Mouse (Mus musculus): ENCODE data around the gene Taf5l. TPM values are rescaled to one million over a fixed set of nuclear protein-coding genes. Genes with fewer than 3 reads are reported as not detected.
"Not testable (repeated sequence)": the region's sequence is repeated elsewhere in the genome, so short reads cannot be mapped to it uniquely, and the experiment has no call there.

The Taf5l gene
- polyA plus RNA-seq, 1 experiment from 2014 or later = 45.9 TPM

DNA sequence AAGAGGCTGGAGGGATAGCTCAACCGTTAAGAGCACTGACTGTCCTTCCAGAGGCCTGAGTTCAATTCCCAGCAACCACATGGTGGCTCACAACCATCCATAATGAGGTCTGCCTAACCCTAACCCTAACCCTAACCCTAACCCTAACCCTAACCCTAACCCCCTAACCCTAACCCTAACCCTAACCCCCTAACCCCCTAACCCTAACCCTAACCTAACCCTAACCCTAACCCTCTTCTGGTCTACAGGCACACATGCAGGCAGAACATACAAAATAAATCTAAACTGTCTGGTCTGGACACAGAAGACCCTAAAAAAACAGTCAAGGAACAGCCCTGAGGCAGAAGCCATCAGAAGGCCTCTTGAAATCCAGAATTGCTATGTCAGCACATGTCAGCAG, 59.8 kb downstream of the Taf5l start:
- ATAC-seq (replicated peaks; ENCODE audit: low FRiP score) = no peak
- H3K9me3 ChIP-seq (ENCODE audit: control insufficient read depth, low read length) = no peaks in the 10 kb centered on the region
- H3K9ac ChIP-seq (ENCODE audit: low read length) = no peak overlapping the region
- no peak overlapping the region for H3K27ac ChIP-seq (ENCODE audit: low read depth, low read length)
- no peaks in the 10 kb centered on the region; the same call in 1 of the 2 replicates for H3K36me3 ChIP-seq (ENCODE audit: control insufficient read depth, insufficient read depth, low read length)
- DNase-seq (ENCODE audit: low spot score) = no peak
- 94% methylated on average over 1 of the region's 1 CpGs for WGBS
- no peak overlapping the region for H3K4me2 ChIP-seq (ENCODE audit: low read depth, low read length, severe bottlenecking)
- H3K27me3 ChIP-seq (ENCODE audit: control insufficient read depth, insufficient read depth, low read length) = no peaks in the 10 kb centered on the region
- no peaks in the 10 kb centered on the region for H3K4me1 ChIP-seq (replicated peaks; ENCODE audit: control insufficient read depth, insufficient read depth, low read length)
- no peak overlapping the region for H3K4me3 ChIP-seq (ENCODE audit: low read depth, low read length)

DNA sequence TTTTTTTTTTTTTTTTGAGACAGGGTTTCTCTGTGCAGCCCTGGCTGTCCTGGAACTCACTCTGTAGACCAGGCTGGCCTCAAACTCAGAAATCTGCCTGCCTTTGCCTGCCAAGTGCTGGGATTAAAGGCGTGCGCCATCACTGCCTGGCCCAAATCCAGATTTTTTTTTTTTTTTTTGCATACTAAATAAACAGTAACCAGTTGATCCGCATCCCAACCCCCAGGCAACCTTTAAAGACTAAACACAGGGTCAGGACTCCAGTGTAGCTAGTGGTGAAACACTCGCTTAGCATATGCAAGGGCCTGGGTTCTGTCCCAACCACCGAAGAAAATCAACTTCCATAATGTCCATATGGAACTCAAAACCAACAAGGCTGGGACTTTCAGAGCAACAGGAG, 60.6 kb downstream of the Taf5l start:
- not testable (repeated sequence) for H3K27me3 ChIP-seq (ENCODE audit: control insufficient read depth, insufficient read depth, low read length); H3K4me3 ChIP-seq (ENCODE audit: low read depth, low read length); H3K4me2 ChIP-seq (ENCODE audit: low read depth, low read length, severe bottlenecking); ATAC-seq (replicated peaks; ENCODE audit: low FRiP score); H3K36me3 ChIP-seq (ENCODE audit: control insufficient read depth, insufficient read depth, low read length); H3K4me1 ChIP-seq (replicated peaks; ENCODE audit: control insufficient read depth, insufficient read depth, low read length); H3K27ac ChIP-seq (ENCODE audit: low read depth, low read length); DNase-seq (ENCODE audit: low spot score); H3K9me3 ChIP-seq (ENCODE audit: control insufficient read depth, low read length); H3K9ac ChIP-seq (ENCODE audit: low read length)
- 93% methylated on average over 5 of the region's 5 CpGs for WGBS

DNA sequence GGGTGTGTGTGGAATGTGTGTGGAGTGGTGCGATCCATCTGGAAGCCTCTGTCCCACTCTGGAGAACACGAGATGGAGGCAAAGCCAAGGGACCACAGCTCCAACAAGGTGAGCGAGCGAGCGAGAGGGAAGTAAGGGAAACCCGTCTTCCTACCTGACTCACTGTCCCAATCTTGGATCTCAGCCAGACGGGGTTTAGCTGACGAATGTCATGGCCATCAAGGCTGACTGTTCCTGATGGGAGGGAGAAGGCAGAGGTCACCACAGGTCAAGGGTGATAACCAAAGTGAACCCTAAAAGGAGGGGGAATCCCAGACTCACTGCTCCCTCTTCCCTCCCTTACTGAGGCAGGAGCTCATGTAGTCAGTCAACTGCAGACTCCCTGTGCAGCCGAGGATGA, 61.1 kb downstream of the Taf5l start:
- DNase-seq (ENCODE audit: low spot score) (no peak), ATAC-seq (replicated peaks; ENCODE audit: low FRiP score) (no peak)
- Histone ChIP-seq H3K4me1 (replicated peaks; ENCODE audit: control insufficient read depth, insufficient read depth, low read length) (no peaks in the 10 kb centered on the region), H3K27ac (ENCODE audit: low read depth, low read length) (no peak overlapping the region), H3K9ac (ENCODE audit: low read length) (no peak overlapping the region), H3K36me3 (ENCODE audit: control insufficient read depth, insufficient read depth, low read length) (no peaks in the 10 kb centered on the region; the same call in 1 of the 2 replicates), H3K9me3 (ENCODE audit: control insufficient read depth, low read length) (no peaks in the 10 kb centered on the region), H3K4me2 (ENCODE audit: low read depth, low read length, severe bottlenecking) (no peak overlapping the region), H3K4me3 (ENCODE audit: low read depth, low read length) (no peak overlapping the region), H3K27me3 (ENCODE audit: control insufficient read depth, insufficient read depth, low read length) (no peaks in the 10 kb centered on the region)
- 91% methylated on average over 9 of the region's 9 CpGs for WGBS

DNA sequence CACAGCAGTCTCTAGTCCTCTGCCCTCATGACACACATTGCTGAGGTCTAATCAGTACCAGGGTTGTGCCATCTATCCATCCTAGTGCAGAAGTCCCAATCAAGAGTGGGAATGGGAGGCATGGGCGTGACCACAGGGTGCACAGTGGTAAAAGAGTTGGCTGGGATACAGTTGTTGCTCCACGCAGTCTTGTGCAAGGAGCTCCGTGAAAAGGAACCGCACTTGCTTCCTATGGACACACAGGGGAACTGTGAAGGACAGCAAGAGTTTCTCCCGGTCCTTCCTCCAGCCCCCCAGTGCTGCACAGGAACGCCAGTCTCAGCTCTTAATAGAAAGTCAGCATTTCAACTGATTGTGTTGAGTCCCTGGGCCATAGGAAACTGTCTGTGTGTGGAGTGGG, 61.7 kb downstream of the Taf5l start:
- H3K4me1 ChIP-seq (replicated peaks; ENCODE audit: control insufficient read depth, insufficient read depth, low read length) = no peaks in the 10 kb centered on the region
- no peak overlapping the region for H3K27ac ChIP-seq (ENCODE audit: low read depth, low read length)
- H3K9me3 ChIP-seq (ENCODE audit: control insufficient read depth, low read length) = no peaks in the 10 kb centered on the region
- ATAC-seq (replicated peaks; ENCODE audit: low FRiP score) = no peak
- H3K9ac ChIP-seq (ENCODE audit: low read length) = no peak overlapping the region
- no peaks in the 10 kb centered on the region for H3K27me3 ChIP-seq (ENCODE audit: control insufficient read depth, insufficient read depth, low read length)
- WGBS = 92% methylated on average over 6 of the region's 6 CpGs
- no peak for DNase-seq (ENCODE audit: low spot score)
- no peaks in the 10 kb centered on the region; the same call in 1 of the 2 replicates for H3K36me3 ChIP-seq (ENCODE audit: control insufficient read depth, insufficient read depth, low read length)
- no peak overlapping the region for H3K4me2 ChIP-seq (ENCODE audit: low read depth, low read length, severe bottlenecking)
- no peak overlapping the region for H3K4me3 ChIP-seq (ENCODE audit: low read depth, low read length)

DNA sequence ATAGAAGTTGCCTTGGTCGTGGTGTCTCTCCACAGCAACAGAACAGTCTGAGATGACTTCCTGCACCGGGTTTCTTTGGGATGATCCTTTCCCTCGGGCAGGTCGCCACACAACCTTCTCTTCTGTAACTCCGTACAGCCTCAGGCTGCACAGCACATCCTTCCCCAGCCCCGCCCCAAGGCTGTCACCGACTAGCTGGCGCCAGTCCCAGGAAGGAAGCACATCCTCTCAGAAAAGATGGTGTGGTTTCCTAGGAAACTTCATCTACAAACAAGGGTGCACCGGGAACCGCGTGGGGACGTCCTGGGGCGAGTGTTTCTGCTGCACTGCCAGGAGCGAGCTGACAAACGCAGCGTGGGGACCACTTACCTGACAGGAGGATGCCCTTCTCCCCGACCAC, 63.1 kb downstream of the Taf5l start:
- H3K36me3 ChIP-seq (ENCODE audit: control insufficient read depth, insufficient read depth, low read length) = no peaks in the 10 kb centered on the region; the same call in 1 of the 2 replicates
- no peaks in the 10 kb centered on the region for H3K4me1 ChIP-seq (replicated peaks; ENCODE audit: control insufficient read depth, insufficient read depth, low read length)
- H3K9ac ChIP-seq (ENCODE audit: low read length) = no peak overlapping the region
- 82% methylated on average over 17 of the region's 17 CpGs for WGBS
- H3K27me3 ChIP-seq (ENCODE audit: control insufficient read depth, insufficient read depth, low read length) = no peaks in the 10 kb centered on the region
- no peaks in the 10 kb centered on the region for H3K9me3 ChIP-seq (ENCODE audit: control insufficient read depth, low read length)
- DNase-seq (ENCODE audit: low spot score) = no peak
- H3K4me3 ChIP-seq (ENCODE audit: low read depth, low read length) = no peak overlapping the region
- no peak for ATAC-seq (replicated peaks; ENCODE audit: low FRiP score)
- H3K4me2 ChIP-seq (ENCODE audit: low read depth, low read length, severe bottlenecking) = no peak overlapping the region
- H3K27ac ChIP-seq (ENCODE audit: low read depth, low read length) = no peak overlapping the region

DNA sequence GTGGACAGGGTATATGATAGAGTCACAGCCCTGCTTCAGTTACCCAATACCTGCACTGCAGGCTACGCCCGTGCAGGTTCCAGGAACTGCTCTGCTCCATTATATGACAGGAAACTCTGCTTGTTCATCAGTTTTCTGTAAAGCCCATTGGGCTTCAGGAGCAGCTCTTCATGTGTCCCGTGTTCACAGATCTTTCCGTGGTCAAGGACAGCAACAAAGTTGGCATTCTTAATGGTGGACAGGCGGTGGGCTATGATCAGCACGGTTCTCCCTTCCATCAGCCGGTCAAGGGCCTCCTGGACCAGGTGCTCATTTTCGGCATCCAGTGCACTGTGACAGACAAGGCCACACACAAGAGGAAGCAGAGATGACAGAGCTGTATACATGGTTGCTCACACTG, 67.0 kb downstream of the Taf5l start:
- WGBS = 96% methylated on average over 8 of the region's 8 CpGs
- 0 out of 2 replicates have a peak, but pooled peaks cover 5% of the 10 kb centered on the region for H3K4me1 ChIP-seq (replicated peaks; ENCODE audit: control insufficient read depth, insufficient read depth, low read length)
- H3K36me3 ChIP-seq (ENCODE audit: control insufficient read depth, insufficient read depth, low read length) = no peaks in the 10 kb centered on the region
- H3K4me3 ChIP-seq (ENCODE audit: low read depth, low read length) = no peak overlapping the region
- no peak overlapping the region for H3K4me2 ChIP-seq (ENCODE audit: low read depth, low read length, severe bottlenecking)
- H3K27me3 ChIP-seq (ENCODE audit: control insufficient read depth, insufficient read depth, low read length) = no peaks in the 10 kb centered on the region
- H3K9me3 ChIP-seq (ENCODE audit: control insufficient read depth, low read length) = no peaks in the 10 kb centered on the region
- no peak for DNase-seq (ENCODE audit: low spot score)
- no peak overlapping the region for H3K9ac ChIP-seq (ENCODE audit: low read length)
- ATAC-seq (replicated peaks; ENCODE audit: low FRiP score) = no peak
- H3K27ac ChIP-seq (ENCODE audit: low read depth, low read length) = no peak overlapping the region

DNA sequence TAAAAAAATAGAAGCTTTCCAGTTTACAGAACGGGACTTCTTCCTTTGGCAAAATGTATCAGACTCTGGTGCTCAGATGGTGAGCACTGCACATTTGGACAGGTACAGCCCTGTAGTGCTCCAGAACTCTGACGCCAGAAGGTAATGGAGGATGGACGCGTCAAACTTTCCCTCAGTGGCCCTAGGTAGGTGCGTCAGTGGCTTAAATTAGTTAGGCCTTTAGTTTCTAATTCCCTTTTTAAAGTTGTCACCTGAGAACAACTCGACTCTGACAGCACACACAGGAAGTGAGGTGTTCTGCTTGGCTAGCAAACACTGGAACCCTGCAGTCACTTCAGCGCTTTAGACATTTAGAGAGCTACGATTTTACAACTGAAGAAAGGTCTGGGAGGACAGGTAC, 67.5 kb downstream of the Taf5l start:
- H3K36me3 ChIP-seq (ENCODE audit: control insufficient read depth, insufficient read depth, low read length) = no peaks in the 10 kb centered on the region
- H3K27ac ChIP-seq (ENCODE audit: low read depth, low read length) = no peak overlapping the region
- ATAC-seq (replicated peaks; ENCODE audit: low FRiP score) = no peak
- DNase-seq (ENCODE audit: low spot score) = no peak
- H3K4me1 ChIP-seq (replicated peaks; ENCODE audit: control insufficient read depth, insufficient read depth, low read length) = 0 out of 2 replicates have a peak, but pooled peaks cover 5% of the 10 kb centered on the region
- H3K4me3 ChIP-seq (ENCODE audit: low read depth, low read length) = no peak overlapping the region
- H3K9ac ChIP-seq (ENCODE audit: low read length) = no peak overlapping the region
- no peaks in the 10 kb centered on the region for H3K27me3 ChIP-seq (ENCODE audit: control insufficient read depth, insufficient read depth, low read length)
- no peaks in the 10 kb centered on the region for H3K9me3 ChIP-seq (ENCODE audit: control insufficient read depth, low read length)
- WGBS = 88% methylated on average over 8 of the region's 8 CpGs
- H3K4me2 ChIP-seq (ENCODE audit: low read depth, low read length, severe bottlenecking) = no peak overlapping the region

DNA sequence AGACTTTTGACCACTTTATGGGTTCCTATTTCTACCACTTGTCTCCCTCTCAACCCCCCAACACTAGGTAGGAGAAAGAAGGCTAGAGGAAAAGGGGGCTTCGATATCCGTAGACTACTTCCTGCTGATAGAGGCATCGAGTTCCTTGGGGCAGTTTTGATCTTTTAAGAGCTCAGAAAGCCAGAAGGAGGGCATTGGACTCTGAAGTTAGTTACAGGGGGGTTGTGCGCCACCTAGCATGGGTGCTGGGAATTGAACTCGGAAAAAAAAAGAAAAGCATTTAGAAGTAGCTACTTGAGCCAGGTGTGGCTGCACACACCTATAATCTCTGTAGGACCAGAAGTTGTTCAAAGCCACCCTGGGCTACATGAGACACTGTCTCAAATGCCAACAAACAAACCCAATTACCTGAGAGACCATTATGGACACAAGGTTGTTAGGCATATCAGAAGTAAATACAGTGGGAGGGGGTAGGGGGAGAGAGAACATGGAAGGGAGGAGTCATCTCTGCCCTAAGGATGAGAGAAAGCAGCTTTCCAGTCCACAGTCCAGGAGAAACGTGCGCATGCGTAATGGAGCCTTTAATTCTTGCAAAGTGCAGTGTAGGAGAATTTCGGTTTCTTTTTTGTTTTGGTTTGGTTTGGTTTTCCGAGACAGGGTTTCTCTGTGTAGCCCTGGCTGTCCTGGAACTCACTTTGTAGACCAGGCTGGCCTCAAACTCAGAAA, 71.0 kb downstream of the Taf5l start:
- 38% methylated on average over 10 of the region's 10 CpGs for WGBS
- ATAC-seq (replicated peaks; ENCODE audit: low FRiP score) (no peak), DNase-seq (ENCODE audit: low spot score) (peak; percentile 65)

DNA sequence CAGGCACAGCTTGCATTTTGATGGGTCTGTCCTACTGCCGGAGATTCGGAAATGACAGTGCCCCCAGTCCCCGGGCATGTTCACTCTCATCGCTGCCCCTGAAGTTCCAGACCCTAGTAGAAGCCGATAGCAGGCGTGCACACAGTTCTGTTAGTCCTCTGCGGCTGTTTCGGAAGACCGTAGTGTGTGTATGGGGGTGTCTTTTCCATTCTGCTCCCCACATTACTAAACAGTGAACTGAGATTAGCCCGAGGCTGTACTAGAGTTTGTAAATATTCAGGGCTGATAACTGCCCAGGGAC, 71.6 kb downstream of the Taf5l start:
- Histone ChIP-seq H3K27me3 (ENCODE audit: control insufficient read depth, insufficient read depth, low read length) (no peaks in the 10 kb centered on the region), H3K9ac (ENCODE audit: low read length) (peak overlapping the region; percentile 88), H3K27ac (ENCODE audit: low read depth, low read length) (peak overlapping the region; percentile 46; the same call in 1 of the 2 replicates), H3K36me3 (ENCODE audit: control insufficient read depth, insufficient read depth, low read length) (no peaks in the 10 kb centered on the region; the same call in 1 of the 2 replicates), H3K4me2 (ENCODE audit: low read depth, low read length, severe bottlenecking) (peak overlapping the region; percentile 96), H3K4me3 (ENCODE audit: low read depth, low read length) (peak overlapping the region; percentile 99), H3K4me1 (replicated peaks; ENCODE audit: control insufficient read depth, insufficient read depth, low read length) (peaks cover 9% of the 10 kb centered on the region; the same call in 1 of the 2 replicates), H3K9me3 (ENCODE audit: control insufficient read depth, low read length) (no peaks in the 10 kb centered on the region)
- peak; percentile 59 for ATAC-seq (replicated peaks; ENCODE audit: low FRiP score)
- DNase-seq (ENCODE audit: low spot score) = no peak
- 4% methylated on average over 10 of the region's 10 CpGs for WGBS

More for the DNA sequence above, 71.0 kb downstream of the Taf5l start:
- Histone ChIP-seq H3K36me3 (ENCODE audit: control insufficient read depth, insufficient read depth, low read length) (no peaks in the 10 kb centered on the region; the same call in 1 of the 2 replicates), H3K4me2 (ENCODE audit: low read depth, low read length, severe bottlenecking) (peak overlapping the region; percentile 96), H3K4me1 (replicated peaks; ENCODE audit: control insufficient read depth, insufficient read depth, low read length) (peaks cover 9% of the 10 kb centered on the region; the same call in 1 of the 2 replicates), H3K9me3 (ENCODE audit: control insufficient read depth, low read length) (no peaks in the 10 kb centered on the region), H3K27ac (ENCODE audit: low read depth, low read length) (no peak overlapping the region), H3K27me3 (ENCODE audit: control insufficient read depth, insufficient read depth, low read length) (no peaks in the 10 kb centered on the region), H3K4me3 (ENCODE audit: low read depth, low read length) (peak overlapping the region; percentile 99), H3K9ac (ENCODE audit: low read length) (peak overlapping the region; percentile 88)
